Mouse (Mus musculus): ENCODE data around the gene Eif3g.

Eif3g gene

DNA sequence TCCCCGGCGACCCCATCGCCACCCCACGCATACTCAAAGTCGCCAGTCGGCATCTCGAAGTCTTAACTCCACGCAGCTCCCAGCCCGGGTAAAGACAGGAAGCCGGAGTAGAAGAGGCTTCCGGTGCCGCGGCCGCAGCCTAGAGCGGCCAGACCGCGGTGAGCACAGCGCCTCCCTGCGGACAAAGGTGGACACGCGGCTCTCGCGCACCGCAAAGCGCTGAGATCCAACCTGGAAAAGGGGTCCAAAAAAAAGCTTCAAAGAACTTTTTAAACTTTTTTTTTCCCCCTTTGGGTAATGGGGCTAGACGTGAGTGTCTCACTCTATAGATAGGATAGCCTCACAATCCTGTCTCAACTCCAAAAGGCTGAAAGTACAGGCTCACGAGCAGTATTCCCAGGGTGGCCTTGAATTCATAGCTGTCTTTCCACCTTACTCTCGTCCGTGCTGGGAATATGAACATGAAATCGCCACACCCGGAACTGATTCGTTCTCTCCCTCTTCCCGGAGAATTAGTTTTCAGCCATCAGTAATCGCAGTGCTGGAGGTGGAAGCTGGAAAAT lies at the start of gene Eif3g:
Gene Eif3g (minus strand): TSS at position 113 of the 563 bp plus-strand sequence.
- TF ChIP-seq GATA4 (IDR thresholded peaks at IDR 0.05; ENCODE audit: insufficient replicate concordance, low read length) = no peak

DNA sequence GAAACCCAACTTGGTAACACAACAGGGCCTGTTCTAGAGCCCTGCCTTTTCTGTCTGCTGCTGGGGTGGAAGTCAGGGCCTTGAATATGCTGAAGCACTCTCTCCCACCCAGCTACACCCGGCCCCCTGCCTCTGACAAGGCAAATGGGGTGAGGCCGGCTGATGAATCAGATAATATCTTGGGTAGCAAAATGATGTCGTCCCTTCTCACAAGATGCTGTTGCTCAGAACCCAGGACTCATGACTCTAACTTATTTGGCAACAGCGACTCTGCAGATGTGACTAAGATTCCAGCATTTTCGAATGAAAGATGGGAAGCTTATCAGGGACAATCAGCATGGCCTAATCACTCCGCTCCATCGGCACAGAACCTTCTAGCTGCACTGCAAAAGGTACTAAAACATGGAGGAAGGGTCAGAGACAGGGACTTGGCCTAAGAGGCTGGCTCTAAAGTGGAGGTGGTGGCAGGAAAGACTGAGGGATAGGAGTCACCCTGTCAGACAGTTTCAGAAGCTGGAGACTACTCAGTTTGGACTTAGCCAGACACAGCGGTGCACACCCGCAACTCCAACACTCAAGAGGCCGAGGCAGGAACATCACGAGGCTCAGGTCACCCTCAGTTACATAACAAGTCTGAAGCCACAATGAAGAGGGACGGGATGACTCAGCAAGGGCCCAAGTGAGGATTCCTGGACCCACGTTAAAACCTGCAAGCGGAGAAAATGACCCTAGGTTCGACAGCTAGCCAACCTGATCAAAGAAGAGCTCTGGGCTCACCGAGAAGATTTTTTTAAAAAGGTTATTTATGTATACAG lies 47.9 kb upstream of the Eif3g start:
- TF ChIP-seq GATA4 (IDR thresholded peaks at IDR 0.05; ENCODE audit: insufficient replicate concordance, low read length) = no peak

DNA sequence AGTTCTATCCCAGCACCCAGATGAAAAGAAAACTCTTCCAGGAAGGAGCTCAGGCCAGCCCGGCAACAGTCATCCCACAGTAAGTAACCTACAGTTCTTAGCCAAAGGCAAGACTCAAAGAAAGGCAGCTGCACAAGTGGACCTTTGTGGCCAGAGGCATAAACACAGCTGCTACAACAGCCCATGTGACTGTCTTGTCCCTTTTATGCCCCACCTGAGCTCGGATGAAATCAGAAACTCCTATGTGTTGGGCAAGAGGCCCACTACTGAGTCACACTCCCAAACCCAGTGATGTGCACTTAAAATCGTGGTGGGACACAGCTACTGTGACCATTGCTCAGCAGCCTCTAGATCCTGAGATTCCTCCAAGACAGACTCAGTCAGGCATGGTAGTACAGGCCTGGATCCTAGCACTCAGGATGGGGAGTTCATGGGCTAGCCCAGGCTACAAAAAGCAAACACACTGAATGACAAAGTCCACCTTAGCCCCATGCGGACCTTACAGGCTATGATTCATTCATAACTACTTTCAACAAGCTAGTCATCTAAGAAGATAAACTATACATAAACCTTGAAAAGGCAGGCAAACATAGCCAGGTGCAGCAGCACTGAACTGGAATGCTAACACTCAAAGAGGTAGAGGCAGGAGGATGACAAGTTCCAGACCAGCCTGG lies 46.4 kb upstream of the Eif3g start:
- no peak for TF ChIP-seq GATA4 (IDR thresholded peaks at IDR 0.05; ENCODE audit: insufficient replicate concordance, low read length)

DNA sequence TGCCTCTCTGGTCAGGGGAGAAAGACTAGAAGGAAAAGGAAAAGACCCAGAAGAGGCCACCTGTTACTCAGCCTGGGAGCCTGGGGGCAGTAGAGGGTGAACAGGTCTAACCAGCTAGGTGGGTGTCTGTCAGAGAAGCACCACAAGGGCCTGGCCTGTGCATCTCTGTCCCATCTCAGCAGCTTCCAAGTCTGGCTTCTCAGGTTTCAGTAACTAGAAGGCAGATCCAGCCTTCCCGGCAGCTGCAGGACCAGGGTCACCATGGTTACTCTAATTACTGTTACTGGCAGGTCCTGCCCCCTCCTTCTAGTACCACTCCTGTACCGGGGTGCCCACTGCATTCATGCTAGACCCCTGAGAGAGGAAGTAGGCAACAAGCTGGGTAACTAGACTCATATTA lies 45.5 kb upstream of the Eif3g start:
- TF ChIP-seq GATA4 (IDR thresholded peaks at IDR 0.05; ENCODE audit: insufficient replicate concordance, low read length) = no peak

DNA sequence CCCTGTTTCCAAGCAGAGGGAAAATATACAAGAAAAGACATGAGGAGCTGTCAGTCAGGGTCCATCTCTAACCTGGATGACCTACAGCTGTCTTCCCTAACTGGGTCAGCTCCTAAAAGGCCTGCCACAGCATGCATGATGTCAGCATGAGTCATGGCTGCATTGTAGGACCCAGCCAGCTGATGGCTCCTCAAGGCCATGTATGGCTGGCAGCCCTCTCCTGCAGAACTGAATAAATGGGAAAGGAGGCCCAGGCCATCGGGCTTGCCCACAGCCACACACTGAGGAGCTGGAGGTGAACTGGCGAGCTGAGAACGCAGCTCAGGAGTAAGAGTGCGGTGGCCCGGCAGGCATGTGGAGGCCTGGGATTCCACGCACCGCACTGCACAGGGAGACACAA lies 45.0 kb upstream of the Eif3g start:
- TF ChIP-seq GATA4 (IDR thresholded peaks at IDR 0.05; ENCODE audit: insufficient replicate concordance, low read length) = no peak

DNA sequence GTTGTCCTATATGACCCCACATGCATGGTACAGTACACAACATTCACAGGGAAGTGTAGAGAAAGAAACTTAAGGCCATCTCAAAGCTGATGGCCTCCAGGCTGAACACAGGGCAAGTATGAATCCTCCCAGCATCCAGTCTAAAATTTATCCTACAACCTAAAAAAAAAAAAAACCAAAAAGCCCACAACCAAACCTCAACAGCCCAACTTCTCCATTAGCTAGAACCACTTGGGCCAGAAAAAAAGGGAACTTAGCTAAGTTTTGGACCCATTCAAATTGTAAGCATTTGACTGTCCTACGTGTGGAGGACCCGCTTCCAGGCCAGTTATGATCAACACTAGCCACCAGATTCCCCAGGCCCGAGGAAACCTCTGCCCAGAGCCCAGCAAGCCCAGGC lies 24.8 kb upstream of the Eif3g start:
- no peak for TF ChIP-seq GATA4 (IDR thresholded peaks at IDR 0.05; ENCODE audit: insufficient replicate concordance, low read length)

DNA sequence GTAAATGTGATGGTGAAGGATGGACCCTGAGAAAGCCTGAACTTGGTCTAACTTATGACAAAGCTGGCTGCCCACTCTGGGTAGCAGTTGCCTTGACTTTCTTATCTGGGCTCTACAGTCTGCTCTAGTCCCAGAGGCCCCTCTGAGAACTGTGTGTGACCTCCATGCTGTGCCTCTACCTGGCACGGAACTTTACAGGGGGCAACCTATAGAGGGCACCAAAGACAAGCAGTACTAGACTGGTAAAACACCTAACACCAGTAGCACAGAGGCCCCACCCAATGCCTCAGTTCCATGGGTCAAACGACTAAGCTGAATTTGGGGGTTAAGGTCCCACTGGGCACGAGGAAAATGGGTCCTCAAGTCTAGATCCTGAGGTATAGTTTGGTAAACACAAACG lies 17.7 kb upstream of the Eif3g start:
- no peak for TF ChIP-seq GATA4 (IDR thresholded peaks at IDR 0.05; ENCODE audit: insufficient replicate concordance, low read length)

DNA sequence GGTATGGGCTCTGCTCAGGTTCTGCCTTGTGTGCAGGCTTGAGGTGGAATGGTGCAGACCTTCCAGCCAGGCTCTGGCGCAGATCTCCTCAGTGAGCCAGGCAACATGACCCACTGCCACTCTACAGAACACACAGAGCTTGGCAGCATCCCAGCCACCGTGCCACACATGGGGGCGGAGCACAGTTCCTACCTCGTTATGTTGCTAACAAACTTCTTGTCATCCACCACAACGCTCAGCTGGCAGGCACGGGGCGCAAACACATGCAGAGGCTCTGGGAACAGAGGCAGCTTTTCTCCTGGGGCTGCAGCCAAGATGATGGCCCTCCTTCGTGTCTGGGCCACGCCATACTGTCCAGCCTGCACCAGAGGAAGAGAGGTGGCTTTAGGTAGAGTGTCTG lies 11.5 kb upstream of the Eif3g start:
- no peak for TF ChIP-seq GATA4 (IDR thresholded peaks at IDR 0.05; ENCODE audit: insufficient replicate concordance, low read length)

DNA sequence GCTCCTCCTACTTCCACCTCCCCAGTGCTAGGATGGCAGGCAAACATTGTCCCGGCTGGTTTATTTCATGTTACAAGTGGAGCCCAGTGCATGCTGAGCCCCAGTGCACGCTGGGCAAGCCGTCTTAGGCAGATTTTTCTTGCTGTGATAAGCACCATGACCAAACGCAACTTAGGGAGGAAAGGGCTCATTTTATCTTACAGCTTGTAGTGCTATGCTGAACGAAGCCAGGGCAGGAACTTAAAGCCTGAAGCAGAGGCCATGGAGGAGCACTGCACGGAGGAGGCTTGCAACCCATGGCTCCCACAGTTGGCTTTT lies 3.7 kb upstream of the Eif3g start:
- no peak for TF ChIP-seq GATA4 (IDR thresholded peaks at IDR 0.05; ENCODE audit: insufficient replicate concordance, low read length)

DNA sequence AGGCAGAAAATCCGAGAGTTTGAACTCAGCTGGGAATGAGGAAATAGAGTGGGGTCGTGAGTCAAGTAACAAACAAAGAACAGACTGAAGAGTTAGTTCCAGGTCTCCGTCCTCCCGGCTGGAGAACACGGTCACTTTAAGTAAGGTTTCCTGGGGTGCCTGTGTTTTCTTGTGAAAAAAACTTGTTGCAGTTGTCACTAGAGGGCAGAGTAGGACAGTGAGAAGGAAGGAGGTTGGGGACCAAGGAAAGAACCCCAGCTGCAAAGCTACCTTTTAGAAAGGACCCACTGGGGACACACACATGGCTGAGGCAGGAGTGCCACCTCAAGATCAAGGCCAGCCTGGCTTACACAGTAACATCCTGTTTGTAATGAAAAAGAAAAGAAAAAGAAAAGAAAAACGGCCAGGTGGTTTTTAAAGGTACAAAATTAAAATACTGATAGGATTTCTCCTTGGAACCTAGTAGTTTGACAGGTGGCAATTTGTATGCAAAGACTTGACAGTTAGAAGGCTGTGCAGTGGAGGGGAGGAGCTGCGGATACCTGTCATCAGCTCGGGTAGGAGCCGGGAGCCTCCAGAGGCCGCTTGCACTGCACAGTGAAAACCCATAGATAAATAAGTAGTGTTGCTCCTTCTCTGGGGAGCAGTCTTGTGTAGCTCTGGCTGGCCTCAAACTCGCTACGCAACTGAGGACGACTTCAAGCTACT lies 3.2 kb upstream of the Eif3g start:
- TF ChIP-seq GATA4 (IDR thresholded peaks at IDR 0.05; ENCODE audit: insufficient replicate concordance, low read length) = no peak

DNA sequence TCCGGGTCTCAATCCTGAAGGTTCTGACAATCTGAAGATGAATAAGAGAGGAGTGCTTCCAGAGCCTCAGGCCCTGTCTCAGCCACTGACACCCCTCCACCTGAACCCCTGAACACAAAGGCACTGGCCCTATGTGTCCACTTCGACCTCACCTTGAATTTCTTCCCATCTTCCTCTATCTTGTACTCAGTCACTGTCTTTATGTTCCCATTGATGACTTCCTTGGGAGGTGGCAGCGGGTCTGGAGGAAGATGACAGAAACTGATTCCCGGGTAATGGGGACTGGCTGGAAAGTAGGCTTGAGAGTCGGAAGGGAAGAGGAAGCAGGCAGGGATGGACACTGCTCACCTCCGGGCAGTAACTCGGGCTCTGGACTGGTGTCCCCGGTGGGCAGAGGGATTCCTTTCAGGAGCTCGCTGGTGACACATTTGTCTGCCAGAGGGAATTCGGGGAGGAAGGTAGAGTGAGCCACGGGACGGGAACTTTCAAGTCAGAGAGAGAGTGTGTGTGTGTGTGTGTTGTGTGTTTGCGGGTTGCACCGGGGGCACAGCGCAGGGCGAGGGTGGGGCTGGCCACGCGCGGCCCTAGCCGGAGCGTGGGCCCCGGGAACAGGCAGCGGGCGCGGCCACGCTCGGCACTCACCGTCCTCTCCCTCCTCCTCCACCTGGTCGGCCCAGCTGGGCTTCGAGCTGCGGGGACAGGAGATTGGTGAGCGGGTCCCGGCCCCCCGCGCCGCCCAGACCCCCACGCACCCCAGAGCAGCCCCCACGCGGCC lies 500 bp downstream of the Eif3g start:
- TF ChIP-seq GATA4 (IDR thresholded peaks at IDR 0.05; ENCODE audit: insufficient replicate concordance, low read length) = no peak

DNA sequence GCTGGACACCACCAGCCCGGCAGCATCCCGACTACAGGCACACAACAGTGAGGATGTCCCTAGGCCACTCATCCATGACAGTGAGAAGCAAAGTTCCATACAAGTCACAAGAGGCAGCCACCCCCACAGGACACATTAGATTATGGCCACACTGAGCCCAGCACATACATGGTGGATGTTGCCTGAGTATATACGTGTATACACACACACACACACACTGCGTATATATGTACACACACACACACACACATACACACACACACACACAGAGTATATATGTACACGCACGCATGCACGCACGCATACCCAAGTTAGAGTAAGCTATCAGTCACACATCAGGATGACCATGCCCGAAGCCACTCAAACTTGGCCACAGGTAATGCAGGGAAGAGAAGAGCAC lies 3.0 kb downstream of the Eif3g start:
- no peak for TF ChIP-seq GATA4 (IDR thresholded peaks at IDR 0.05; ENCODE audit: insufficient replicate concordance, low read length)

DNA sequence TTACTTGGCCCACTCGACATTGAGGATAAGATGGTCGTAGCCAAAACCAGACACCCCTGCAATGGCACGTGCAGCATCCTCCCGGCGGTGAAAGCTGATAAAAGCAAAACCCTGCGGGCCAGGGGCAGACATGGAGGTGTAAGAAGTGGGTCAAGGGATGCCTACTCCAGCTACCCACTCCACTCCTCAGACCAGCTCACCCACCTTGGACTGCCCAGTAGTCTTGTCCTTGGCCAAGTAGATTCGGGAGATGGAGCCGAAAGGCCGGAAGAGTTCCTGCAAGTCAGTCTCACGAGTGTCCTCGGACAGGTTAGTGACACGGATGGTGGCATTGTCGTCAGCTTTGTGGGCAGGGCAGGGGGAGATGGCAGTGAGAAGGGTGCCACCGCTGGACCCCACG lies 3.8 kb downstream of the Eif3g start:
- TF ChIP-seq GATA4 (IDR thresholded peaks at IDR 0.05; ENCODE audit: insufficient replicate concordance, low read length) = no peak

DNA sequence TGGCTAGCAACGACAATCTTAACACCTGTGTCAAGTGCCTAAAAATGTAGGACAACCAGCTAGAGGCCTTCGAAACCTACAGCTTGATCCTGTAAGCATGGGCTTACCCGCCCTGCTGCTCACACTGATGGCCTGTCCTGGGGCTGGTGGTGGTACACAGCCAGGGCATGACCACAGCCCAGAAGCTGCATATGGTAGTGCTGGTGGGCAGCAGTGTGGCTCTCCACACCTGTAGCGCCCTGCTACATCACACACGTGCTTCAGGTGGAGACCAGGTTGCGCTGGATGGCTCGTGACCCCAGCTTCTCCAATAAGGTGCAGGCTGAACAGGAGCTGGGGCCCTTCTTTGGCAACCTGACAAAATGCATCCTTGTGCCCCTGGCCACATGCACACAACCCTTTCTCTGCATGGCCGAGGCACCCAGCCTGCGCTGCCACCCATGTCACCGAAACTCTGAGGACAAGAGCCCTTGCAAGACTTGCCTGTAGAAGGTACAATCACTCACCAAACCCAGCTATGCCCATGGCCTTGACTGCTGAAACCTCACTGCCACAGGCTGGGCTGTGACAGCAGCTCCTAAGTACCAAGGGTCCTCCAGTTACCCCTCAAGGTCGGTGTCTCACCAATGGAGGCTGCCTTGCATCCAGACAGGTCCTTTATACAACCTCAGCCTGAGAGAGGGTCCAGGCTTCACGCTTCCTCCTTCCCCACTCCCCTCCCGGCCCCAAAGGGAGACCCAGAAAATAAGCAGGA lies 4.7 kb downstream of the Eif3g start:
- no peak for TF ChIP-seq GATA4 (IDR thresholded peaks at IDR 0.05; ENCODE audit: insufficient replicate concordance, low read length)
